Mouse (Mus musculus) myocyte (in vitro differentiated cells): ENCODE data around the gene Smtnl2.

Source experiments
- CEBPB ChIP-seq: IDR thresholded peaks from 2 replicates; pipeline ENCODE4 v1.6.1; 2011; ENCODE audit warnings: mild to moderate bottlenecking, moderate library complexity; ENCODE audit not compliant: poor library complexity, insufficient read depth, severe bottlenecking
- E2F4 ChIP-seq: IDR thresholded peaks from one replicate; pipeline ENCODE4 v1.6.1; 2011; ENCODE audit warnings: mild to moderate bottlenecking, control low read depth, moderate library complexity; ENCODE audit not compliant: insufficient read depth
- MAX ChIP-seq: IDR thresholded peaks from one replicate; pipeline ENCODE4 v1.6.1; 2011; ENCODE audit warnings: low read depth, mild to moderate bottlenecking, control low read depth
- MYOD1 ChIP-seq, 3 experiments: IDR thresholded peaks; one replicate each; pipeline ENCODE4 v1.6.1; 2011; ENCODE audit warnings: control low read depth in 2 of 3, low read depth in 2 of 3, mild to moderate bottlenecking in 2 of 3, moderate library complexity in 1 of 3; ENCODE audit not compliant: insufficient read length in 2 of 3, control insufficient read depth in 1 of 3
- MYOG ChIP-seq, 3 experiments: IDR thresholded peaks; one replicate each; pipeline ENCODE4 v1.6.1; 2011; ENCODE audit warnings: control low read depth in 2 of 3, low read depth in 2 of 3, mild to moderate bottlenecking in 2 of 3; ENCODE audit not compliant: insufficient read length in 2 of 3, control insufficient read depth in 1 of 3, insufficient read depth in 1 of 3
- POLR2A ChIP-seq: IDR thresholded peaks from one replicate; pipeline ENCODE4 v1.6.1; 2011; ENCODE audit warnings: low read depth, mild to moderate bottlenecking, control low read depth, moderate library complexity; ENCODE audit not compliant: insufficient read length
- POLR2AphosphoS2 ChIP-seq: IDR thresholded peaks from one replicate; pipeline ENCODE4 v1.6.1; 2011; ENCODE audit warnings: low read depth, control low read depth; ENCODE audit not compliant: insufficient read length
- REST ChIP-seq: IDR thresholded peaks from one replicate; pipeline ENCODE4 v1.6.1; 2011; ENCODE audit warnings: mild to moderate bottlenecking, control low read depth, moderate library complexity; ENCODE audit not compliant: insufficient read depth, insufficient read length
- TCF12 ChIP-seq: IDR thresholded peaks from one replicate; pipeline ENCODE4 v1.6.1; 2011; ENCODE audit warnings: mild to moderate bottlenecking, control low read depth; ENCODE audit not compliant: poor library complexity, insufficient read depth, severe bottlenecking
- TCF3 ChIP-seq: IDR thresholded peaks from one replicate; pipeline ENCODE4 v1.6.1; 2011; ENCODE audit warnings: low read depth, control low read depth; ENCODE audit not compliant: insufficient read length
- USF1 ChIP-seq: IDR thresholded peaks from one replicate; pipeline ENCODE4 v1.6.1; 2011; ENCODE audit warnings: low read depth, mild to moderate bottlenecking, control low read depth, moderate library complexity

DNA sequence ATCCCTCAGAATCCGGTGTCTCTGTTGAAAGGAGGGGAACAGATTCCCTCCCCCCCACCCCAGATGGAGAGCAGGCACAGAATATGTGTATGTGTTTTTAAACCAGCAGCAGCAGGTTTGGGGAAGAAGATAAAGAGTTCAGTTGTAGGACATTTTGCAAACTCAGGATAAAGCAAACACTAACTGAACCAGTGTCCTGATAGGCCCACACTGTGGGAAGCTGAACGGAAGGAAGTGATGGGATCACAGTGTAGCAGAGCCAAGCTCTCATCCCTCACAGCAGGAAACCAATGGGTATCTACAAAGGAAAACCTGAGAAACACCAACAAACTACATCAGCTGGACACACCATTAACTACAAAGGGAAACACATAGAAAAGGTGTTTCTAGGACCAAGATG, 35.0 kb downstream of the Smtnl2 start:
- TF ChIP-seq POLR2A (no peak), MYOG (IDR thresholded peaks at IDR 0.05; ENCODE audit: control insufficient read depth in 1 of 3, insufficient read depth in 1 of 3, insufficient read length in 2 of 3, low read depth in 2 of 3) (no peak), MAX (no peak), TCF12 (no peak), REST (no peak), TCF3 (no peak), E2F4 (no peak), USF1 (no peak), MYOD1 (IDR thresholded peaks at IDR 0.05; ENCODE audit: control insufficient read depth in 1 of 3, insufficient read length in 2 of 3, low read depth in 2 of 3) (no peak), CEBPB (no peak), POLR2AphosphoS2 (no peak)
